Comparison of ENCODE assay signal across 9 mouse cellular contexts in genomic region chr7:24638026-24638856, GRCm38 (mm10). TPM values are rescaled to one million over a fixed set of nuclear protein-coding genes. Genes with fewer than 3 reads are reported as not detected.
DNase-seq lines count a peak whose midpoint lies in the region; ATAC-seq and TF ChIP-seq lines count a peak whose summit lies in the region.
"Had no signal": no experiment of that assay in that cellular context is flagged by ENCODE, and none has a peak within 500 bp of the region (broad histone marks: within the 10 kb centered on the region; RNA-seq: fewer than 3 reads in every experiment).

No protein-coding gene starts in this region.

- no peaks in the 10 kb centered on the region for H3K36me3 ChIP-seq in erythroblast, embryonic 14.5 days (ENCODE audit: control insufficient read depth)
- H3K36me3 ChIP-seq in ES-E14 (ENCODE audit: control insufficient read depth, insufficient read depth, low read length, poor library complexity, severe bottlenecking): no peaks in the 10 kb centered on the region
- no peaks in the 10 kb centered on the region for H3K36me3 ChIP-seq in forebrain, embryonic 13.5 days (ENCODE audit: poor library complexity, severe bottlenecking)
- H3K36me3 ChIP-seq in midbrain, embryonic 14.5 days (ENCODE audit: control insufficient read depth, insufficient read depth, low read length): no peaks in the 10 kb centered on the region

- 3% methylated on average over 35 of the region's 35 CpGs for WGBS in forebrain, embryonic 13.5 days
- WGBS in midbrain, embryonic 14.5 days: 3% methylated on average over 35 of the region's 35 CpGs

- peaks cover 51% of the 10 kb centered on the region for H3K27me3 ChIP-seq in erythroblast, embryonic 14.5 days (ENCODE audit: control insufficient read depth)
- H3K27me3 ChIP-seq in forebrain, embryonic 13.5 days: peaks cover 68% of the 10 kb centered on the region
- H3K27me3 ChIP-seq in midbrain, embryonic 14.5 days (ENCODE audit: control insufficient read depth, insufficient read depth, low read length): peaks cover 46% of the 10 kb centered on the region

- peak overlapping the region; percentile 77 for H3K4me2 ChIP-seq in forebrain, embryonic 13.5 days
- peak overlapping the region; percentile 62 for H3K4me2 ChIP-seq in midbrain, embryonic 14.5 days (ENCODE audit: low read length)

- DNase-seq in ES-E14 (ENCODE audit: low read depth, low spot score) (no peak), adipocyte (ENCODE audit: low spot score) (no peak)
- DNase-seq in kidney, postnatal 4 days: peak; percentile 26 to 37
- peak; percentile 50 for DNase-seq in midbrain, embryonic 14.5 days
- no peak for DNase-seq in gastrocnemius, adult 18-20 months (ENCODE audit: low spot score)

- H3K4me3 ChIP-seq in erythroblast, embryonic 14.5 days (replicated peaks): peak overlapping the region; percentile 56
- peak overlapping the region; percentile 46 to 62 for H3K4me3 ChIP-seq in ES-E14 (ENCODE audit: insufficient read depth in 1 of 2, low read depth in 1 of 2, low read length in 2 of 2, poor library complexity in 1 of 2, severe bottlenecking in 1 of 2)
- H3K4me3 ChIP-seq in forebrain, embryonic 13.5 days: peak overlapping the region; percentile 41
- peak overlapping the region; percentile 36 for H3K4me3 ChIP-seq in midbrain, embryonic 14.5 days (replicated peaks; ENCODE audit: low read depth, low read length)

- H3K27ac ChIP-seq in ES-E14 (ENCODE audit: insufficient read depth, low read depth, low read length, poor library complexity, severe bottlenecking): no peak overlapping the region
- H3K27ac ChIP-seq in forebrain, embryonic 13.5 days: no peak overlapping the region
- H3K27ac ChIP-seq in midbrain, embryonic 14.5 days (replicated peaks; ENCODE audit: low read depth, low read length): no peak overlapping the region

- in situ Hi-C loops in ES-E14 (cut with MboI; ENCODE audit: low sequenced_read_pairs in 2 of 2, unreplicated experiment in 2 of 2): no loop called here

- ATAC-seq in erythroblast, adult 5-6 weeks (replicated peaks; ENCODE audit: low FRiP score, poor library complexity, severe bottlenecking): no peak
- ATAC-seq in forebrain, embryonic 13.5 days: no peak
- ATAC-seq in midbrain, embryonic 14.5 days (ENCODE audit: low FRiP score, low TSS enrichment): no peak; the same call in 1 of the 2 replicates

- H3K9ac ChIP-seq in ES-E14 (ENCODE audit: insufficient read depth, low read depth, low read length, poor library complexity, severe bottlenecking): no peak overlapping the region
- peak overlapping the region; percentile 48 for H3K9ac ChIP-seq in forebrain, embryonic 13.5 days
- H3K9ac ChIP-seq in midbrain, embryonic 14.5 days (replicated peaks; ENCODE audit: low read length): no peak overlapping the region

- no peaks in the 10 kb centered on the region for H3K9me3 ChIP-seq in erythroblast, embryonic 14.5 days (ENCODE audit: control insufficient read depth, low read length)
- no peaks in the 10 kb centered on the region for H3K9me3 ChIP-seq in ES-E14 (ENCODE audit: control insufficient read depth, insufficient read depth, low read depth, low read length)
- H3K9me3 ChIP-seq in forebrain, embryonic 13.5 days (replicated peaks): no peaks in the 10 kb centered on the region
- H3K9me3 ChIP-seq in midbrain, embryonic 14.5 days (ENCODE audit: control insufficient read depth, low read length): no peaks in the 10 kb centered on the region

- H3K4me1 ChIP-seq in erythroblast, embryonic 14.5 days (ENCODE audit: control insufficient read depth): peaks cover 16% of the 10 kb centered on the region
- peaks cover 0 to 12% of the 10 kb centered on the region in 2 experiments; a peak in 2 of 4 replicates for H3K4me1 ChIP-seq in ES-E14 (ENCODE audit: control insufficient read depth in 2 of 2, insufficient read depth in 2 of 2, low read length in 2 of 2, poor library complexity in 1 of 2)
- H3K4me1 ChIP-seq in forebrain, embryonic 13.5 days: peaks cover 21% of the 10 kb centered on the region
- H3K4me1 ChIP-seq in midbrain, embryonic 14.5 days (ENCODE audit: control insufficient read depth, insufficient read depth, low read length): peaks cover 4% of the 10 kb centered on the region; the same call in 1 of the 2 replicates

TF ChIP-seq in ES-E14, 5 proteins besides CTCF, POLR2A, EP300 and RAD21:
- TF ChIP-seq CHD2 (IDR thresholded peaks at IDR 0.05; ENCODE audit: low read depth, low read length): no peak
- no peak for TF ChIP-seq MAFK (IDR thresholded peaks at IDR 0.05; ENCODE audit: insufficient read depth, low read depth, low read length)
TF ChIP-seq in ES-E14: peak in this region for 0.

RNA-seq across cellular contexts. Expression of gene Lypd3, which starts 1.9 kb away (rescaled TPM):
- not detected in 2 replicates for polyA plus RNA-seq in erythroblast, embryonic 14.5 days (2012)
- not detected in 2 replicates for total RNA-seq in erythroblast, adult 5-6 weeks (2015; ENCODE audit: low replicate concordance)
- not detected in 2 replicates for total RNA-seq in erythroblast, adult 5-6 weeks (2017; ENCODE audit: low replicate concordance)
- 0.13 and 0.32 TPM in 2 replicates for total RNA-seq in ES-E14 (2012; rRNA removed)
- polyA plus RNA-seq in forebrain, embryonic 13.5 days (2015; fragmentation: Nextera tagmentation; extraction: Ambion mirVana): 0.14 TPM in 1 of 2 replicates, not detected in the other
- polyA plus RNA-seq in midbrain, embryonic 14.5 days (2014; fragmentation: Nextera tagmentation; extraction: Ambion mirVana): 0.13 and 0.26 TPM in 2 replicates
- total RNA-seq in gastrocnemius, adult 18-20 months (2021): not detected

RNA-seq across cellular contexts. Expression of gene Phldb3, which starts 27.7 kb away (rescaled TPM):
- polyA plus RNA-seq in erythroblast, embryonic 14.5 days (2012): 0.03 and 0.09 TPM in 2 replicates
- total RNA-seq in erythroblast, adult 5-6 weeks (2015; ENCODE audit: low replicate concordance): 0.84 TPM in 1 of 2 replicates, not detected in the other
- 0.85 and 3.2 TPM in 2 replicates for total RNA-seq in erythroblast, adult 5-6 weeks (2017; ENCODE audit: low replicate concordance)
- total RNA-seq in ES-E14 (2012; rRNA removed): 1.5 and 1.8 TPM in 2 replicates
- not detected in 2 replicates for polyA plus RNA-seq in forebrain, embryonic 13.5 days (2015; fragmentation: Nextera tagmentation; extraction: Ambion mirVana)
- polyA plus RNA-seq in midbrain, embryonic 14.5 days (2014; fragmentation: Nextera tagmentation; extraction: Ambion mirVana): not detected in 2 replicates
- under 1 TPM; 0.34 to 0.64 TPM for total RNA-seq in gastrocnemius, adult 18-20 months (2021)

RNA-seq across cellular contexts. Expression of gene Tex101, which starts 38.2 kb away (rescaled TPM):
- polyA plus RNA-seq in erythroblast, embryonic 14.5 days (2012): not detected in 2 replicates
- not detected in 2 replicates for total RNA-seq in erythroblast, adult 5-6 weeks (2015; ENCODE audit: low replicate concordance)
- not detected in 2 replicates for total RNA-seq in erythroblast, adult 5-6 weeks (2017; ENCODE audit: low replicate concordance)
- 9.5 and 10.0 TPM in 2 replicates for total RNA-seq in ES-E14 (2012; rRNA removed)
- not detected in 2 replicates for polyA plus RNA-seq in forebrain, embryonic 13.5 days (2015; fragmentation: Nextera tagmentation; extraction: Ambion mirVana)
- not detected in 2 replicates for polyA plus RNA-seq in midbrain, embryonic 14.5 days (2014; fragmentation: Nextera tagmentation; extraction: Ambion mirVana)
- total RNA-seq in gastrocnemius, adult 18-20 months (2021): not detected
- polyA plus RNA-seq: gonadal fat pad, adult 2 months had no signal

RNA-seq across cellular contexts. Expression of gene Zfp575, which starts 50.8 kb away (rescaled TPM):
- 0.08 TPM in 1 of 2 replicates, not detected in the other for polyA plus RNA-seq in erythroblast, embryonic 14.5 days (2012)
- total RNA-seq in erythroblast, adult 5-6 weeks (2015; ENCODE audit: low replicate concordance): not detected in 2 replicates
- total RNA-seq in erythroblast, adult 5-6 weeks (2017; ENCODE audit: low replicate concordance): not detected in 2 replicates
- total RNA-seq in ES-E14 (2012; rRNA removed): 0.22 TPM in 1 of 2 replicates, not detected in the other
- 4.7 and 5.1 TPM in 2 replicates for polyA plus RNA-seq in forebrain, embryonic 13.5 days (2015; fragmentation: Nextera tagmentation; extraction: Ambion mirVana)
- polyA plus RNA-seq in midbrain, embryonic 14.5 days (2014; fragmentation: Nextera tagmentation; extraction: Ambion mirVana): 9.2 and 12.1 TPM in 2 replicates
- under 1 TPM in 1 of 2 experiments, not detected in 1; 0.09 TPM for total RNA-seq in gastrocnemius, adult 18-20 months (2021)

RNA-seq across cellular contexts. Expression of gene Ethe1, which starts 50.9 kb away (rescaled TPM):
- 1.8 and 1.9 TPM in 2 replicates for polyA plus RNA-seq in erythroblast, embryonic 14.5 days (2012)
- 22.3 and 28.0 TPM in 2 replicates for total RNA-seq in erythroblast, adult 5-6 weeks (2015; ENCODE audit: low replicate concordance)
- 9.5 and 10.7 TPM in 2 replicates for total RNA-seq in erythroblast, adult 5-6 weeks (2017; ENCODE audit: low replicate concordance)
- 14.3 and 14.7 TPM in 2 replicates for total RNA-seq in ES-E14 (2012; rRNA removed)
- polyA plus RNA-seq in forebrain, embryonic 13.5 days (2015; fragmentation: Nextera tagmentation; extraction: Ambion mirVana): 16.8 and 16.9 TPM in 2 replicates
- 18.5 and 24.2 TPM in 2 replicates for polyA plus RNA-seq in midbrain, embryonic 14.5 days (2014; fragmentation: Nextera tagmentation; extraction: Ambion mirVana)
- 10 to 100 TPM; 25.5 to 29.0 TPM for total RNA-seq in gastrocnemius, adult 18-20 months (2021)

Comparison
In these comparisons a context has a peak if more than half of its experiments do, and no peak if none do; other contexts are left out.
1. DNase-seq: peak in kidney, postnatal 4 days (2 of 2) and midbrain, embryonic 14.5 days (single experiment); none in ES-E14 (single experiment), gastrocnemius, adult 18-20 months (single experiment) and adipocyte (single experiment).
2. RNA of gene Tex101, which starts 38.2 kb away (total RNA-seq): 9.5 to 10.0 TPM in ES-E14; not detected in erythroblast, adult 5-6 weeks and not detected in gastrocnemius, adult 18-20 months; every median in the first group is over 10 times any median in the second.
3. Peak in every context shown above with its lines, with median percentiles within 50 percentile points of each other: H3K4me3 ChIP-seq.